Mouse (Mus musculus) ES-E14 (cell line): ENCODE data around the gene Farsa. TPM values are rescaled to one million over a fixed set of nuclear protein-coding genes. Genes with fewer than 3 reads are reported as not detected.
A peak's percentile ranks its signal among the peaks of the same experiment; 100 is the strongest.

Experiments
- DNase-seq: peaks from one replicate; pipeline ENCODE4 v3.0.0-alpha.2; 2013; ENCODE audit warnings: low read depth, low spot score
- H3K27ac ChIP-seq: 2 replicates; pipeline ENCODE4 v1.5.1; 2012; ENCODE audit warnings: low read depth, mild to moderate bottlenecking, low read length, moderate library complexity, mixed read lengths; ENCODE audit not compliant: poor library complexity, insufficient read depth, severe bottlenecking
- H3K36me3 ChIP-seq: 2 replicates; pipeline ENCODE4 v1.6.1; 2012; ENCODE audit warnings: mild to moderate bottlenecking, low read length, moderate library complexity, mixed read lengths; ENCODE audit not compliant: control insufficient read depth, poor library complexity, insufficient read depth, severe bottlenecking
- H3K4me1 ChIP-seq, 2 experiments: fragments of 150-350 bp in 1 of 2; sonication (generic) in 1 of 2; 2 replicates each; pipeline ENCODE4 v1.6.1; 2012; ENCODE audit warnings: low read length in 2 of 2, mild to moderate bottlenecking in 1 of 2, mixed read lengths in 1 of 2; ENCODE audit not compliant: control insufficient read depth in 2 of 2, insufficient read depth in 2 of 2, poor library complexity in 1 of 2
- H3K4me3 ChIP-seq, 2 experiments: fragments of 150-350 bp in 1 of 2; sonication (generic) in 1 of 2; 2 replicates each; pipeline ENCODE4 v1.5.1; 2012; ENCODE audit warnings: low read length in 2 of 2, low read depth in 1 of 2, mild to moderate bottlenecking in 1 of 2, mixed read lengths in 1 of 2; ENCODE audit not compliant: insufficient read depth in 1 of 2, poor library complexity in 1 of 2, severe bottlenecking in 1 of 2
- H3K9ac ChIP-seq: 2 replicates; pipeline ENCODE4 v1.6.1; 2012; ENCODE audit warnings: low read depth, mild to moderate bottlenecking, low read length, mixed read lengths; ENCODE audit not compliant: poor library complexity, insufficient read depth, severe bottlenecking
- H3K9me3 ChIP-seq: fragments of 150-350 bp; sonication (generic); 2 replicates; pipeline ENCODE4 v1.6.1; 2012; ENCODE audit warnings: low read depth, mild to moderate bottlenecking, low read length; ENCODE audit not compliant: control insufficient read depth, insufficient read depth
- CHD2 ChIP-seq: IDR thresholded peaks from 2 replicates; pipeline ENCODE4 v1.6.1; 2014; ENCODE audit warnings: mild to moderate bottlenecking, low read depth, low read length, inconsistent platforms
- HCFC1 ChIP-seq: IDR thresholded peaks from 2 replicates; pipeline ENCODE4 v1.6.1; 2012; ENCODE audit warnings: low read length, inconsistent platforms, borderline replicate concordance; ENCODE audit not compliant: insufficient read depth
- MAFK ChIP-seq: IDR thresholded peaks from 2 replicates; pipeline ENCODE4 v1.6.1; 2014; ENCODE audit warnings: mild to moderate bottlenecking, low read depth, low read length, inconsistent platforms; ENCODE audit not compliant: insufficient read depth
- ZC3H11A ChIP-seq: IDR thresholded peaks from 2 replicates; pipeline ENCODE4 v1.6.1; 2012; ENCODE audit warnings: low read depth, mild to moderate bottlenecking, inconsistent platforms, low read length, borderline replicate concordance
- ZNF384 ChIP-seq: IDR thresholded peaks from 2 replicates; pipeline ENCODE4 v1.6.1; 2012; ENCODE audit warnings: low read depth, low read length, inconsistent platforms
- in situ Hi-C, 2 experiments: fragments of 600-800 bp; cut with MboI; formaldehyde crosslinking; loops; one replicate each; pipeline ENCODE4 v1.15.1; 2025; ENCODE audit warnings: low sequenced_read_pairs in 2 of 2, inconsistent platforms in 1 of 2; ENCODE audit not compliant: unreplicated experiment in 2 of 2
- total RNA-seq: library from RNA; depleted of rRNA; stranded (reverse); fragments of 300-350 nt; gene quantifications from 2 replicates; pipeline ENCODE4 v1.2.3, GENCODE M21; 2012

The Farsa gene
- total RNA-seq, 1 experiment = 123 TPM

GRCm38 (mm10) chr8:84813059-84813458, 43.7 kb upstream of the Farsa start:
- no peak overlapping the region for H3K9ac ChIP-seq
- no peak overlapping the region for H3K27ac ChIP-seq
- H3K9me3 ChIP-seq = no peaks in the 10 kb centered on the region
- no peaks in the 10 kb centered on the region for H3K36me3 ChIP-seq
- no peak for TF ChIP-seq CHD2
- TF ChIP-seq MAFK = no peak
- peak; percentile 82; the same call in 1 of the 2 replicates for TF ChIP-seq ZC3H11A
- no peak for TF ChIP-seq HCFC1
- in situ Hi-C loops = loop anchor here in 1 of 2 experiments (10.0 kb wide), 1 partner anchor 108 kb away; the partner anchor contains the start of gene Lyl1
- H3K4me3 ChIP-seq = no peak overlapping the region
- peak; percentile 62 for DNase-seq
- no peaks in the 10 kb centered on the region; a peak in 1 of 4 replicates for H3K4me1 ChIP-seq

DNA sequence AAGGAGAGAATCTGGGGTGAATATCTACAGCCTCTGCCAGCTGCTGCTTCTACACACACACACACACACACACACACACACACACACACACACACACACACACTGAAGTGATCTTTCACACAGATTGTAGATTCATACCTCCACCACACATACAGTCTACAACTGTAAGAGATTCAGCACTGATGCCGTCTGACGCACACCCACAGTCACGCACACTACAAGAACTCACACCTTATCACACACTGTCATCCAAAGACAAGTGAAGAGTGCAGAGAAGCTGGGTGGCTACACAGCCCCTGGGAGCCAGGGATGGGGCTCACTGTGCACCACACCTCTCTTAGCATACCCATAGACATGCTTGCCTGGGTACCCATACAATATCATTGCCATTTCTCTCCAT, 43.0 kb upstream of the Farsa start:
- TF ChIP-seq CHD2 (no peak), MAFK (no peak), ZNF384 (no peak), ZC3H11A (no peak), HCFC1 (no peak)
- Histone ChIP-seq H3K9ac (no peak overlapping the region), H3K9me3 (no peaks in the 10 kb centered on the region), H3K4me1 (no peaks in the 10 kb centered on the region; a peak in 1 of 4 replicates), H3K4me3 (no peak overlapping the region), H3K27ac (no peak overlapping the region), H3K36me3 (no peaks in the 10 kb centered on the region)
- in situ Hi-C loops = loop anchor here in 1 of 2 experiments (10.0 kb wide), 1 partner anchor 109 kb away; the partner anchor contains the start of gene Lyl1
- no peak for DNase-seq

- no peaks in the 10 kb centered on the region; a peak in 1 of 4 replicates for H3K4me1 ChIP-seq
- no peak for DNase-seq
- in situ Hi-C loops = loop anchor here in 1 of 2 experiments (10.0 kb wide), 1 partner anchor 109 kb away; the partner anchor contains the start of gene Lyl1
- TF ChIP-seq MAFK = no peak
- no peak for TF ChIP-seq HCFC1
- no peak for TF ChIP-seq CHD2
- TF ChIP-seq ZC3H11A = no peak
- no peak for TF ChIP-seq ZNF384
- H3K36me3 ChIP-seq = no peaks in the 10 kb centered on the region
- H3K9me3 ChIP-seq = no peaks in the 10 kb centered on the region
- no peak overlapping the region for H3K9ac ChIP-seq
- H3K27ac ChIP-seq = no peak overlapping the region
- no peak overlapping the region for H3K4me3 ChIP-seq
Observed at GRCm38 (mm10) chr8:84814240-84814554, 42.6 kb upstream of the Farsa start.

DNA sequence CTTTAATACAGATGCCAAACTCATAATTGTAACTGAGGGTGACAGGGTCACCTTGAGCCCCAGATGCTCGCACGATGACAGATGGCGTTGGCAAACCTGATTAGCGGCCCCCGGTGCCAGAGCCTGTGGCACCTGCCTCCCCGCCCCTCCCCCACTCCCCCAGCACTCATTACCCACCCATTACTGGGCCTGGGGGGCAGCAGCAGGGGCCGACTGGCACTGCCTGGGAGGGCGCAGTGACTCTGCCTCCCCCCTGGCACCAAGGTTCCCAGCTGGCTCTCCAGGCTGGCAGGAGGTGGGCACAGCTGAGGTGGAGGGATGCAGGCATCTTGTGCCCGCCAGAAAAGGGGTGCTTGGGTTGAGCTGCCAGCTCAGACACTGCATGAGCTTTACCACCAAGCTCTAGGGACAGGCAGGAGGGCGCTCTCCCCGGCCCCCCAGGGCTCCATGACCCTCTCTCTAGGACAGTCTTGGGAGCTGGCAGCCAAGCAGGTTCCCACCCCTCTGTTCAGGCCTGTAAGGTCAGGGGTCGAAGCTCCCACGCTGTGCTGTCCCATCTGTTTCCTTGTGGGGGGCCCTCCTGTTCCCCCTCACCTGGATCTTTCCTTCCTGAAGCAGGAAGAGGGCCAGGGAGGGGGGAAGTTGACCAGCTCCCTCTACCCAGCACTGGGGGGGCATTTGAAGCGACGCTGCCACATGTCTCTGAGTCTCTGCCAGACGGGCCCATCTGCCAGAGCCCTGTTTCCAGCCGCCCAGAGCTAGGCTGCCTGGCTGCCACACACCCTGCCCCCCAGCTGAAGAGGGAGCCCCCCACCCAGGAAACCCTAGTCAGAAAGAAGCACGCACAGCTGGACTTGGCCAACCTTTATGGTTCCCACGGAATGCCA, 42.0 kb upstream of the Farsa start:
- DNase-seq = no peak
- no peak overlapping the region for H3K9ac ChIP-seq
- no peaks in the 10 kb centered on the region for H3K9me3 ChIP-seq
- H3K4me1 ChIP-seq = no peaks in the 10 kb centered on the region; a peak in 1 of 4 replicates
- no peak overlapping the region for H3K4me3 ChIP-seq
- H3K36me3 ChIP-seq = no peaks in the 10 kb centered on the region
- TF ChIP-seq MAFK (no peak), HCFC1 (no peak), ZC3H11A (no peak), ZNF384 (no peak), CHD2 (no peak)
- in situ Hi-C loops = loop anchor here (5.0 to 10.0 kb wide), 2 partner anchors 110 to 117 kb away; partner anchors contain the start of gene Lyl1 (in 1 of the 2)
- no peak overlapping the region for H3K27ac ChIP-seq
